Mouse (Mus musculus) spleen, postnatal 10 days (tissue): ENCODE data around the gene Ipo7.

Source experiments
- DNase-seq, 2 experiments: peaks; one replicate each; pipeline ENCODE4 v3.0.0; 2021 to 2022; ENCODE audit warnings: low spot score in 2 of 2

The Ipo7 gene

DNA sequence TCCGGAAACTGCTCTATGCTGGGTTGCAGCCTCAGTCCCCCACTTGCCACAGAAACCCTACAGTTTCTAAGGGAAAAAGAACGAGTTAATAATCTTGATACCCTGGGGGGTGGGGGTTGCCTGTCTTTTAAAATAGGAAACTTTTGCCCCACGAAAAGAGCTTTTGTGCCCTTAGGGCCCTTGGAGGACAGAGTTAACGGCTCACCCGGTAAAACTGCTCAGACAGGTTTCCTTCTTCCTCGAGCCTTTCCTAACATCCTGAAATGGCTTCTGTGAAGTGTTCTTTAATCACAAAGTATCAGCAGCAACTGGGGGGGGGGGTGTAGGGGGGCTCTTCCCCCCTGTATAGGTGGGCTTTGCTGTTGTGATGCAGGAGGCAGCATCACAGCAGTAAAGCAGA lies 82.8 kb downstream of the Ipo7 start:
- DNase-seq, result no peak

DNA sequence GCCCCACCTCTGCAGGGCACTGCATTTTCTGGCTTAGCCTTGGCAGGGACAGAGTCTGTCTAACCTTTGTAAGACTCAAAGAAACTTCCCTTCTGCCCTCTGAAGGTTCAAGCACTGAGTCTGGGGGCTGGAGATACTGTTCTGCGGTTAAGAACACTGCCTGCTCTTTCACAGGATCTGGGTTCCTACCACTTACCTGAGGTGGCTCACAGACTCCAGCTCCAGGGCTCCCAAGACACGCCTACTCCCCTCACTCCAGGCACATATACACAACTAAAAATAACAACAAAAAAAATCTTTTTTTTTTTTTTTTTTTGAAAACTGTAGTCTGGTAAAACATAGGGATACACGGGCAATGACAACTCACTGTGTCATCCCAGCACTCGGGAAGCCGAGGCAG lies 83.2 kb downstream of the Ipo7 start:
- DNase-seq, result no peak

DNA sequence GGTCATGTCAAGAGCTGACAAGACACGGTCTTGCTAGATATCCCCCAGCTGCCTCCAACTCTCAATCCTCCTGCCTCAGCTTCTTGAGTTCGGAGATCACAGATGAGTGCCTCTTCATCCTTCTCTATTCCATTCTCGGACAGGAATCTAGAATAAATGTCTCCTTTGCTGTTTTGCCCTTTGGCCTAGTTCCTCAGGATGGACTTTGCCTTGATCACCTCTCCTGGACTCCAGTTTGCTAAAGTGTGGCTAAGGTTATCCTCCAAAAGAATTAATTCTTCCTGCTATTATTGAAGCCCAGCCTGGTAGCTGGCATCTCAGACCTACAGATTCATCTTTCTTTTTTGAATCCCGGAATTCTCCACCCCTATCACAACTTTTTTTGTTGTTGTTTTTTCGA lies 87.0 kb downstream of the Ipo7 start:
- DNase-seq, result no peak
